Mouse (Mus musculus) forebrain, embryonic 13.5 days (tissue): ENCODE measurements around the gene Amacr. TPM values are rescaled to one million over a fixed set of nuclear protein-coding genes. Genes with fewer than 3 reads are reported as not detected.

Experiments
- ATAC-seq: fragments of 200-750 bp; cut with Nextera tagmentation; 2 replicates; pipeline ENCODE4 v1.8.0; 2017
- H3K27ac ChIP-seq: fragments of 300-500 bp; sonication (generic); 2 replicates; pipeline ENCODE4 v1.5.1; 2015; ENCODE audit warnings: inconsistent platforms, mild to moderate bottlenecking, moderate library complexity
- H3K27me3 ChIP-seq: fragments of 300-500 bp; sonication (generic); 2 replicates; pipeline ENCODE4 v1.6.1; 2015; ENCODE audit warnings: mild to moderate bottlenecking, inconsistent platforms
- H3K36me3 ChIP-seq: fragments of 300-500 bp; sonication (generic); 2 replicates; pipeline ENCODE4 v1.6.1; 2015; ENCODE audit warnings: mild to moderate bottlenecking, inconsistent platforms; ENCODE audit not compliant: poor library complexity, severe bottlenecking
- H3K4me1 ChIP-seq: fragments of 300-500 bp; sonication (generic); 2 replicates; pipeline ENCODE4 v1.6.1; 2015; ENCODE audit warnings: inconsistent platforms
- H3K4me2 ChIP-seq: fragments of 300-500 bp; sonication (generic); 2 replicates; pipeline ENCODE4 v1.6.1; 2015; ENCODE audit warnings: inconsistent platforms, mild to moderate bottlenecking, moderate library complexity
- H3K4me3 ChIP-seq: fragments of 300-500 bp; sonication (generic); 2 replicates; pipeline ENCODE4 v1.5.1; 2015; ENCODE audit warnings: mild to moderate bottlenecking, inconsistent platforms
- H3K9ac ChIP-seq: fragments of 300-500 bp; sonication (generic); 2 replicates; pipeline ENCODE4 v1.6.1; 2015; ENCODE audit warnings: mild to moderate bottlenecking, inconsistent platforms
- H3K9me3 ChIP-seq: fragments of 300-500 bp; sonication (generic); replicated peaks from 2 replicates; pipeline ENCODE4 v1.6.1; 2016; ENCODE audit warnings: inconsistent platforms
- WGBS: fragments of 180-500 bp; shearing (Covaris S2); methylation state at CpG from one replicate; pipeline ENCODE4 v1.1.7; 2015; 5-methylcytosine and 5-hydroxymethylcytosine counted together
- polyA plus RNA-seq: library from polyadenylated mRNA; unstranded; fragments of >200 nt; fragmentation: Nextera tagmentation; extraction: Ambion mirVana; gene quantifications from 2 replicates; pipeline ENCODE4 v1.2.1, GENCODE M21; 2015

The Amacr gene
- polyA plus RNA-seq, 1 experiment from 2014 or later, result 7.7 TPM

- Histone ChIP-seq H3K27ac (no peak within 1 kb of the TSS), H3K4me3 (no peak within 1 kb of the TSS), H3K9ac (no peak within 1 kb of the TSS), H3K9me3 (no peaks in the 10 kb centered on the region), H3K4me1 (no peaks in the 10 kb centered on the region), H3K4me2 (no peak within 1 kb of the TSS), H3K36me3 (no peaks in the 10 kb centered on the region), H3K27me3 (no peaks in the 10 kb centered on the region)
- ATAC-seq, result no peak
- 59% methylated on average over 7 of the region's 7 CpGs for WGBS
Observed at GRCm38 (mm10) chr15:11000421-11000820, 18.9 kb downstream of the Amacr start, which contains the start of gene Slc45a2. TSS of gene Slc45a2 (plus strand) at chr15:11000721.

DNA sequence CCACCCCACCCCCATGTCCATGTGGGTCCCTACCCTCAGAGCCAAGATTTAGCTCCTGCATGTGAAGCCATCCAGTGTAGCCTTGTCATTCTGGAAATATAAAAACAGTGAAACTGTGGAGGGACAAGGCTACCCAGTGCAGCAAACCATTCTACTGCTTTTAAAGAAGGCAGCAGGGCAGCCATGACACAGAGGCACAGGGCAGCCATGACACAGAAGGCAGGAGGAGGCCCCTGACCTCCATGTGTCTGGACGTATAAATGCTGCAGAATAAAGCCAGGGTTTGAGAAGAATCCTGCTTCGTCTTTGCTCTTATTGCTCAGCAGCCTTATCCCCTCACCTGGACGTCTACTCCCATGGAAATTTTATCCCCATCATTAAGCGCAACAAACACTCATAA, 22.2 kb downstream of the Amacr start:
- H3K9ac ChIP-seq, result no peak overlapping the region
- no peaks in the 10 kb centered on the region for H3K4me1 ChIP-seq
- H3K4me3 ChIP-seq, result no peak overlapping the region
- H3K4me2 ChIP-seq, result no peak overlapping the region
- H3K9me3 ChIP-seq, result no peaks in the 10 kb centered on the region
- H3K36me3 ChIP-seq, result no peaks in the 10 kb centered on the region
- WGBS, result 87% methylated on average over 4 of the region's 4 CpGs
- no peak overlapping the region for H3K27ac ChIP-seq
- no peaks in the 10 kb centered on the region for H3K27me3 ChIP-seq
- no peak for ATAC-seq

GRCm38 (mm10) chr15:11004646-11005045, 23.1 kb downstream of the Amacr start:
- no peak overlapping the region for H3K4me2 ChIP-seq
- H3K27me3 ChIP-seq, result no peaks in the 10 kb centered on the region
- H3K9ac ChIP-seq, result no peak overlapping the region
- H3K9me3 ChIP-seq, result no peaks in the 10 kb centered on the region
- H3K4me1 ChIP-seq, result no peaks in the 10 kb centered on the region
- no peak overlapping the region for H3K4me3 ChIP-seq
- WGBS, result 87% methylated on average over 6 of the region's 6 CpGs
- ATAC-seq, result no peak
- no peak overlapping the region for H3K27ac ChIP-seq
- no peaks in the 10 kb centered on the region for H3K36me3 ChIP-seq

DNA sequence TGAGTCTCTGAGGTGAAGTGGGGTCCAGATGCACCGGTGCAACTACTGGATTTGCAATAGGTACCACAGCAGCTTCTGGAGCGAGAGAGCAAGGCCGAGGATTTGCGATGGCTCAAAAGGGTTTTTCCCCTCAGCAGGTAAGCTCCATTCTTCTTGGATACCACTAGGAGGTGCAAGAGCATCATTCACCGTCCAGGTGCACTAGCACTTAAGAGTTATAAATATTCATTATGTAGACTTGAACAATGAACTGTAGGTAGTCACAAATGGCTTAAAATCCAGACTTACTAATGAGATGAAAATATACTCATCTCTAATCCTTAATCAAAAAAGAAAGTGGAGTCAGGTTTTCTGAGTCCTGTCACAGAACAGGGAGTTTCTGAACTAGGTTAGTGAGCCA, 27.2 kb downstream of the Amacr start:
- Histone ChIP-seq H3K27me3 (no peaks in the 10 kb centered on the region), H3K4me3 (no peak overlapping the region), H3K36me3 (no peaks in the 10 kb centered on the region), H3K27ac (no peak overlapping the region), H3K4me2 (no peak overlapping the region), H3K4me1 (no peaks in the 10 kb centered on the region), H3K9ac (no peak overlapping the region), H3K9me3 (no peaks in the 10 kb centered on the region)
- 22% methylated on average over 5 of the region's 5 CpGs for WGBS
- ATAC-seq, result peak; percentile 45; the same call in 1 of the 2 replicates

DNA sequence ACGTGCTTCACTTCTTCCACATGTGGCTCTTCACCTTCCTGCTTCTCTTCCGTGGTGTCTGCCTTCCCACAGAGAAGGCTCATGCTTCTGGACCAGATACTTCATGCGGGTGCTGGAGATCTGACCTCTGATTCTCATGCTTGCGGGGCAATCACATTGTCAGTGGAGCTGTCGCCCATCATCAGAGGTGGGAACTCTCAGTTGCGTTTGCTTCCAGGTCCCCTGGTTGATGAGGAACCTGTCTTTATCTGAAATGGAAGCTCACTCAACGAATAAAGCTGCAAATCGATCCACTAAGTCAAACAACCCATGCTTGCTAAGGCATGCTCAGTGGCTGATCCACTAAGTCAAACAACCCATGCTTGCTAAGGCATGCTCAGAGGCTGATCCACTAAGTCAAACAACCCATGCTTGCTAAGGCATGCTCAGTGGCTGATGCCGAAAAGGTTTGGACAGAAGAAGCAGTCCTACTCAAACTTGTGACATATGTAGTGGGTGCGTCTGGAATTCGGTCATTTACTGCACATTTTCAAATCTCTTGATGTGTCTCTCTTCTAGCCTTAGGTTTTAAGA, 29.5 kb downstream of the Amacr start:
- Histone ChIP-seq H3K4me3 (no peak overlapping the region), H3K9ac (no peak overlapping the region), H3K4me1 (no peaks in the 10 kb centered on the region), H3K36me3 (no peaks in the 10 kb centered on the region), H3K9me3 (no peaks in the 10 kb centered on the region), H3K27ac (no peak overlapping the region), H3K4me2 (no peak overlapping the region), H3K27me3 (no peaks in the 10 kb centered on the region)
- no peak for ATAC-seq
- WGBS, result 94% methylated on average over 11 of the region's 11 CpGs

- H3K4me3 ChIP-seq, result no peak overlapping the region
- H3K9ac ChIP-seq, result no peak overlapping the region
- H3K4me2 ChIP-seq, result no peak overlapping the region
- no peaks in the 10 kb centered on the region for H3K27me3 ChIP-seq
- WGBS, result 43% methylated on average over 2 of the region's 2 CpGs
- H3K4me1 ChIP-seq, result no peaks in the 10 kb centered on the region
- ATAC-seq, result no peak
- H3K27ac ChIP-seq, result no peak overlapping the region
- H3K36me3 ChIP-seq, result no peaks in the 10 kb centered on the region
- no peaks in the 10 kb centered on the region for H3K9me3 ChIP-seq
Observed at GRCm38 (mm10) chr15:11014931-11015330, 33.4 kb downstream of the Amacr start.

DNA sequence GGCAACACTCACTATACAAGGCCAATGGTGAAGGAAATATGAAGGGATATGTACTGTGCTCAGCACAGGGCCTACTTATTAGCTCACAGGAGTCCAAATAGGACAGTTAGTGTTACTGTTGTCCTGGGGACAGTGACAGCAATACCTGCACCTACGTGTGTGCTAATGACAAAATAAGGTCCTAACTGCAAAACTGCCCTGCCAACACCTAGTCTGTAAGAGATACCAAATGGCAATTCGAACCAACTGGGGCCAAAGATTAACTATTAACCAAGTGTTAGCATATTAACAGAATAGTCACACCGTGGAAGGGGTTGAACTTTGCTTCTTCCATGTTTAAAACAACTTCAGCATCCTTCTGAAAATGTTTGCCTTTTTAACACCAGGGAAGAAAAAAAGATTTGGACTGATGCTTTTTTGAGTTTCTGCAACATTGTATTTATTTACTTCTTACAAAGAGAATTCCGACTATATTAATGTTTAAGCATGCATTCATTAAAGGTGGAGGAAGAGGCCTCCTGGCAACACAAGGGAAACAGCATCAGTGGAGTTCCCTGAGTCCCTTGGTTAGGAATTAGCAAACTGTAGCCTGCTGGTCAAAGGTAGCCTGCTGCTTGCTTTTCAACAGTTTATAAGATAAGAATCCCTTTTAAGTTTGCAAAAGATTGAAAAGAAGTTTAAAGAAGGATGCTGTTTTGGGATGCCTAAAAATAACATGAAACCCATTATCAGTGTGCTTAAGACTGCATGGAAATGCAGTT, 45.4 kb downstream of the Amacr start:
- Histone ChIP-seq H3K36me3 (no peaks in the 10 kb centered on the region), H3K9me3 (no peaks in the 10 kb centered on the region), H3K4me3 (no peak overlapping the region), H3K9ac (no peak overlapping the region), H3K4me1 (no peaks in the 10 kb centered on the region), H3K4me2 (no peak overlapping the region), H3K27me3 (no peaks in the 10 kb centered on the region), H3K27ac (no peak overlapping the region)
- 79% methylated on average over 4 of the region's 4 CpGs for WGBS
- no peak for ATAC-seq

DNA sequence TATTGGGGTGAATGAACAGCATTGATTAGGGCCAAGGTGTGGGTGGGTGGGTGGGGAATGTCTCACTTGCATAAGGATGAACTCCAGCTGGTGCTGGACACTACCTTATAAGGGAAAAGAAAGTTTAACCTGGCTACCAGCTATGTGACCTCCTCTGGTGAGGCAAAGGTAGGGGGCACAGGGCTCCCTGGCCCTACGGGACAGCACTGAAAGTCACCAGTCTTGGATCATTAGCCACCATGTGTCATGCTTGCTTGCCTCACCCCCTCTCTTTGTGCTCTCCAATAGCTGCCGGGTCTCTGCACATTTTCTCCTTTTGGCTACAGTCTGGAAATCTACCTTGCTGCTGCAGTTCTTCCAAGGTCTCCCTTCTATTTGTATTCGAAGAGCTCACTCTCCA, 48.6 kb downstream of the Amacr start:
- Histone ChIP-seq H3K9me3 (no peaks in the 10 kb centered on the region), H3K4me3 (no peak overlapping the region), H3K27me3 (peaks cover 15% of the 10 kb centered on the region), H3K4me1 (no peaks in the 10 kb centered on the region), H3K9ac (no peak overlapping the region), H3K36me3 (no peaks in the 10 kb centered on the region), H3K27ac (no peak overlapping the region), H3K4me2 (no peak overlapping the region)
- ATAC-seq, result no peak
- 82% methylated on average over 3 of the region's 3 CpGs for WGBS

DNA sequence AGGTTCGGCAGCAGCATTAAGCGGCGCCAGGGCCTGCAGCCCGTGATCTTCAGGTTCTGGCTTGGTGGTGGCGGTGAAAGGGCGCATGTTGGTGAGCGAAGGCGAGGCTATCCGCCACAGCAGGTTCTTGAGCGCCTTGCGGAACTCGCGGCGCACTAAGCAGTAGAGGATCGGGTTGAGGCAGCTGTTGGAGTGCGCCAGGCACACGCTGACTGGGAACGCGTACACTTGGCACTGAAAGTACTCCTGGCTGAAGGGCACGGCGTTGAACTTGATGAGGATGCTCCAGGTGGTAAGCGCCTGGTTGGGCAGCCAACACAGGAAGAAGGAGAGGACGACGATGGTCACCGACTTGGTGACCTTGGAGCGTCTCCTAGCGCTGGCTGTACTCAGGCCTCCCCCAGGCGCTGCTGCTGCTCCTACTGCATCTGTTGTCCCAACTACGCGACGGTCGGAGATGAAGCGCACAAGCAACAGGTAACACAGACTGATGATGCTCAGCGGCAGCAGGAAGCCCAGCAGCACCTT, 54.5 kb downstream of the Amacr start:
- Histone ChIP-seq H3K36me3 (no peaks in the 10 kb centered on the region), H3K4me1 (peaks cover 19% of the 10 kb centered on the region), H3K4me3 (peak overlapping the region; percentile 31), H3K27ac (no peak overlapping the region), H3K9ac (no peak overlapping the region), H3K27me3 (peaks cover 47% of the 10 kb centered on the region), H3K9me3 (no peaks in the 10 kb centered on the region), H3K4me2 (peak overlapping the region; percentile 62)
- ATAC-seq, result peak; percentile 44; the same call in 1 of the 2 replicates
- 6% methylated on average over 34 of the region's 34 CpGs for WGBS

DNA sequence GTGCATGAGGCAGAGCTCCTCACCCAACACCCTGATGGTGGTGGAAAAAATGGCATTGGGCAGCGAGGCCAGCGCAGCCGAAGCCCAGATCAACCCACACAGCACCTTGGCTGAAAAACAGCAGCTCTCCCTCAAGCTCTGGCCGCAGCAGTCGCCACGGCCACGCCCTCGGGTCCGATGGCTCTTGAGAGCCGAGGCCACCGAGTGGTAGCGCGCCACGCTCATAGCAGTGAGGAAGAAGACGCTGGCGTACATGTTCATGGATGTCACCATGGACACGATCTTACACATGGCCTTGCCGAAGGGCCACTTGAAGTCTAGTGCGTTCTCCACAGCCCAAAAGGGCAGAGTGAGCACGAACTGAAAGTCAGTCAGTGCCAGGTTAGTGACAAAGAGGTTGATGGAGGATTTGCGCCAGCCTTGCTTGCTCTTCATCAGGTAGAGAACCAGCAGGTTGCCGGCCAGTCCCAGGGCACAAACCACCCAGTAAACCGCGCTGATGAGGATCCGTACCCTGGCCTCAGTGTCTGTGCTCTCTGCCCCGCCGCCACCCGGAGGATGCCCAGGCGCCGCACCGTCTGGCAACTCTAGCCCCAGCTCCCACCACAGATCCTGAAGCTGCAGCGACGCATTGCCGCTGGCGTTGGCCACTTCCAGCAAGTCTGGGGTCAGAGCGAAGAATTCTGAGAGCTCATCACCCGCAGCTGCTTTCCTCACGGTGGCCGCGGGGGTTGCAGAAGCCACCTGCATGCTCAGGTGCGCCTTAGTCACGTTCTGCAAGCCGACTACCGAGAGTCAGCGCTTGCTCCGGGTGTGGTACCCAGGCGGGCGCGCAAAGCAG, 55.2 kb downstream of the Amacr start:
- peaks cover 47% of the 10 kb centered on the region for H3K27me3 ChIP-seq
- H3K4me3 ChIP-seq, result peak overlapping the region; percentile 31
- 3% methylated on average over 49 of the region's 49 CpGs for WGBS
- no peaks in the 10 kb centered on the region for H3K36me3 ChIP-seq
- peaks cover 19% of the 10 kb centered on the region for H3K4me1 ChIP-seq
- H3K4me2 ChIP-seq, result peak overlapping the region; percentile 62
- no peaks in the 10 kb centered on the region for H3K9me3 ChIP-seq
- no peak overlapping the region for H3K27ac ChIP-seq
- 0 out of 2 replicates have a peak, but pooled peaks have one; percentile 15 for ATAC-seq
- H3K9ac ChIP-seq, result peak overlapping the region; percentile 16; the same call in 1 of the 2 replicates

GRCm38 (mm10) chr15:11037376-11037695, 55.8 kb downstream of the Amacr start:
- H3K4me1 ChIP-seq, result peaks cover 19% of the 10 kb centered on the region
- H3K27me3 ChIP-seq, result peaks cover 47% of the 10 kb centered on the region
- no peaks in the 10 kb centered on the region for H3K9me3 ChIP-seq
- H3K9ac ChIP-seq, result no peak overlapping the region
- peak overlapping the region; percentile 62 for H3K4me2 ChIP-seq
- 3% methylated on average over 8 of the region's 8 CpGs for WGBS
- H3K36me3 ChIP-seq, result no peaks in the 10 kb centered on the region
- H3K4me3 ChIP-seq, result peak overlapping the region; percentile 31
- no peak overlapping the region for H3K27ac ChIP-seq
- ATAC-seq, result peak; percentile 23; the same call in 1 of the 2 replicates

- 0 out of 2 replicates have a peak within 1 kb of the TSS, but pooled peaks have one; percentile 18 for H3K9ac ChIP-seq
- H3K36me3 ChIP-seq, result no peaks in the 10 kb centered on the region
- WGBS, result 2% methylated on average over 16 of the region's 16 CpGs
- H3K9me3 ChIP-seq, result no peaks in the 10 kb centered on the region
- H3K27me3 ChIP-seq, result peaks cover 47% of the 10 kb centered on the region
- no peak within 1 kb of the TSS for H3K27ac ChIP-seq
- H3K4me2 ChIP-seq, result peak within 1 kb of the TSS; percentile 62
- no peak for ATAC-seq
- peaks cover 19% of the 10 kb centered on the region for H3K4me1 ChIP-seq
- peak within 1 kb of the TSS; percentile 31 for H3K4me3 ChIP-seq
Observed at GRCm38 (mm10) chr15:11037711-11038110, 56.2 kb downstream of the Amacr start, which contains the start of gene Rxfp3. TSS of gene Rxfp3 (minus strand) at chr15:11037991.
